In genomic region chr11:43747233-43748226, GRCm38 (mm10) we compare ENCODE assay signal across 8 mouse cellular contexts. TPM values are rescaled to one million over a fixed set of nuclear protein-coding genes. Genes with fewer than 3 reads are reported as not detected.
DNase-seq lines count a peak whose midpoint lies in the region; ATAC-seq and TF ChIP-seq lines count a peak whose summit lies in the region.

TSS of gene Ttc1 (minus strand) at chr11:43748008.

- H3K4me1 ChIP-seq in cortical plate, adult 2 months (ENCODE audit: control insufficient read depth, insufficient read depth, low read length), result peaks cover 2% of the 10 kb centered on the region; the same call in 1 of the 2 replicates
- H3K4me1 ChIP-seq in megakaryocyte, embryonic 14.5 days, result peaks cover 58% of the 10 kb centered on the region

- ATAC-seq in activated CD4-positive, CD25-positive, alpha-beta regulatory T cell, adult 4 months, result peak; percentile 100

- peak; percentile 89; the same call in 1 of the 2 replicates for TF ChIP-seq POLR2A in cortical plate, adult 2 months (IDR thresholded peaks at IDR 0.05; ENCODE audit: extremely low read depth, insufficient read depth, low read length)

- TF ChIP-seq CTCF in cortical plate, adult 2 months (IDR thresholded peaks at IDR 0.05; ENCODE audit: extremely low read depth, insufficient read depth, low read length), result no peak

- H3K4me3 ChIP-seq in cortical plate, adult 2 months (ENCODE audit: insufficient read depth, low read length), result peak within 1 kb of the TSS; percentile 76
- peak within 1 kb of the TSS; percentile 94 for H3K4me3 ChIP-seq in megakaryocyte, embryonic 14.5 days (replicated peaks)

- H3K36me3 ChIP-seq in megakaryocyte, embryonic 14.5 days (replicated peaks; ENCODE audit: low read length), result peaks cover 30% of the 10 kb centered on the region

- H3K27ac ChIP-seq in cortical plate, adult 2 months (ENCODE audit: insufficient read depth, low read length), result no peak within 1 kb of the TSS

- H3K27me3 ChIP-seq in megakaryocyte, embryonic 14.5 days (replicated peaks), result no peaks in the 10 kb centered on the region

- H3K9me3 ChIP-seq in megakaryocyte, embryonic 14.5 days, result no peaks in the 10 kb centered on the region

- DNase-seq in gastrocnemius, adult 8-10 months (ENCODE audit: low spot score in 2 of 2), result peak; percentile 92 to 95
- peak; percentile 95 for DNase-seq in hindlimb bud, embryonic 11.5 days (ENCODE audit: extremely low spot score, low read depth, low spot score)
- peak; percentile 86 to 96 for DNase-seq in left cerebral cortex, adult 8-10 months (ENCODE audit: low spot score in 2 of 2)
- peak; percentile 99 for DNase-seq in right cerebral cortex, postnatal 10 days (ENCODE audit: low spot score in 2 of 2)
- peak; percentile 94 for DNase-seq in urinary bladder, postnatal 25 days (ENCODE audit: low spot score)

RNA-seq across cellular contexts. Expression of gene Ttc1, which starts in this region (rescaled TPM):
- polyA plus RNA-seq in activated CD4-positive, CD25-positive, alpha-beta regulatory T cell, adult 4 months (2017; shearing (Covaris generic)), result 100 to 1,000 TPM in 1 of 2 experiments, 10 to 100 TPM in 1; 95.1 to 112 TPM
- polyA plus RNA-seq in cortical plate, adult 2 months (2012; rRNA removed), result 52.0 and 53.8 TPM in 2 replicates
- 10 to 100 TPM; 71.3 to 76.4 (median 73.0) TPM for total RNA-seq in gastrocnemius, adult 8-10 months (2022)
- total RNA-seq in left cerebral cortex, adult 8-10 months (2022), result 10 to 100 TPM; 57.2 to 71.1 (median 66.3) TPM
- 19.9 TPM in 1 of 2 replicates, not detected in the other for polyA plus RNA-seq in megakaryocyte, embryonic 14.5 days (2012; ENCODE audit: insufficient read depth, low replicate concordance)
